Mouse (Mus musculus) kidney, embryonic 14.5 days (tissue): Measurements from ENCODE around the gene Afap1. TPM values are rescaled to one million over a fixed set of nuclear protein-coding genes. Genes with fewer than 3 reads are reported as not detected.

ENCODE experiments used
- ATAC-seq: fragments of 200-750 bp; cut with Nextera tagmentation; 2 replicates; pipeline ENCODE4 v1.8.0; 2017; ENCODE audit warnings: moderate number of reproducible peaks, mild to moderate bottlenecking, moderate TSS enrichment, moderate library complexity; ENCODE audit not compliant: low FRiP score, low TSS enrichment
- H3K27ac ChIP-seq: fragments of 300-500 bp; sonication (generic); 2 replicates; pipeline ENCODE4 v1.5.1; 2014; ENCODE audit warnings: low read depth, mild to moderate bottlenecking, low read length, moderate library complexity, mixed read lengths
- H3K27me3 ChIP-seq: fragments of 300-500 bp; sonication (generic); 2 replicates; pipeline ENCODE4 v1.6.1; 2014; ENCODE audit warnings: mild to moderate bottlenecking, low read length; ENCODE audit not compliant: control insufficient read depth, insufficient read depth
- H3K36me3 ChIP-seq: fragments of 300-500 bp; sonication (generic); 2 replicates; pipeline ENCODE4 v1.6.1; 2014; ENCODE audit warnings: low read length, mixed read lengths; ENCODE audit not compliant: control insufficient read depth, insufficient read depth
- H3K4me1 ChIP-seq: fragments of 300-500 bp; sonication (generic); 2 replicates; pipeline ENCODE4 v1.6.1; 2014; ENCODE audit warnings: low read length, mixed read lengths; ENCODE audit not compliant: control insufficient read depth, insufficient read depth
- H3K4me2 ChIP-seq: fragments of 300-500 bp; sonication (generic); replicated peaks from 2 replicates; pipeline ENCODE4 v1.6.1; 2014; ENCODE audit warnings: low read depth, mild to moderate bottlenecking, low read length
- H3K4me3 ChIP-seq: fragments of 300-500 bp; sonication (generic); 2 replicates; pipeline ENCODE4 v1.5.1; 2014; ENCODE audit warnings: mild to moderate bottlenecking, low read length
- H3K9ac ChIP-seq: fragments of 300-500 bp; sonication (generic); 2 replicates; pipeline ENCODE4 v1.6.1; 2014; ENCODE audit warnings: low read depth, mild to moderate bottlenecking, low read length, moderate library complexity
- H3K9me3 ChIP-seq: fragments of 300-500 bp; sonication (generic); 2 replicates; pipeline ENCODE4 v1.6.1; 2016; ENCODE audit warnings: low read length; ENCODE audit not compliant: control insufficient read depth
- WGBS: fragments of 180-500 bp; shearing (Covaris S2); extraction: QIAGEN DNeasy Blood & Tissue Kit; methylation state at CpG from one replicate; pipeline ENCODE4 v1.1.7; 2014; 5-methylcytosine and 5-hydroxymethylcytosine counted together
- polyA plus RNA-seq: library from polyadenylated mRNA; unstranded; fragments of >200 nt; fragmentation: Nextera tagmentation; extraction: Ambion mirVana; gene quantifications from 2 replicates; pipeline ENCODE4 v1.2.1, GENCODE M21; 2014

The Afap1 gene
- polyA plus RNA-seq, 1 experiment from 2014 or later: 23.6 TPM

DNA sequence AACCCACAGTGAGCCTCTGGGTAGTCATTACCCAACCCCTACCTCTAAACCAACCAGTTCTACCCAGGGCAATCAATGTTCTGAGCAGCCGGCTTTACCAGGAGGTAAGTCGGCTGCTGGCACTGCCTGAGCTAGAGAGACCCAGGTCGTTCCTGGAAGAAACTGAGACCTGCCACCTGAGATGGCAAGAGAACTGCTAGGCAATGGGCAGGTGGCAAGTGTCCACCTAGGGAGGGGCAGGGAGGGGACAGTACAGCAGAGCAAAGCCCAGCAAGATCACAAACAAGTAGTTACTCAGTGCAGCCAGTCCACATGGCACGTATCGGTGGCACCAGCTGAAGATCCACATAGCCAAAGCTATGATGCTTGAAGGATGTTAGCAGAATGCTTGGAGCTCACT lies 16.9 kb upstream of the Afap1 start:
- no peak for ATAC-seq
- H3K4me2 ChIP-seq: no peak overlapping the region
- H3K36me3 ChIP-seq: no peaks in the 10 kb centered on the region
- no peak overlapping the region for H3K4me3 ChIP-seq
- H3K27me3 ChIP-seq: no peaks in the 10 kb centered on the region
- no peak overlapping the region for H3K9ac ChIP-seq
- H3K27ac ChIP-seq: no peak overlapping the region
- WGBS: 89% methylated on average over 5 of the region's 5 CpGs
- H3K9me3 ChIP-seq: no peaks in the 10 kb centered on the region
- no peaks in the 10 kb centered on the region for H3K4me1 ChIP-seq

DNA sequence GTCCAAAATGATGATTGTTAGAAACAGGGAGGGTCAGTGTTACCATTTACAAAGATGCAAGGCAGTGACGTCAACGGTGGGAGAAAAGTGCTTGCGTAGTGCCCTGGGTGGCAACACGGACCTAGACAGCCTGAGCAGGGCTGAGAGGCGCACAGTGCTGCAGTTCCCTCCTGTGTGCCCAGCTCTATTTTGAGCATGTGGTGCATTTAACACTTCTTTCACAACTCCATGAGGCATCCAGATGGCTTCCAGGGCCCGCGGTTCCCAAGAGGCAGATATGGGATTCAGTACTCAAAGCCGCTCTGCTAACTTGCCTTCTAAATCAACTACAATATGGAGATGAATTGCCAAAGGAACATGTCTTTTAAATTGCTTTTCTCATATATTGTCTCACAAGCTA lies 13.9 kb upstream of the Afap1 start:
- no peak overlapping the region for H3K4me2 ChIP-seq
- H3K36me3 ChIP-seq: no peaks in the 10 kb centered on the region
- ATAC-seq: no peak
- 85% methylated on average over 8 of the region's 8 CpGs for WGBS
- H3K4me3 ChIP-seq: no peak overlapping the region
- H3K4me1 ChIP-seq: peaks cover 4% of the 10 kb centered on the region; the same call in 1 of the 2 replicates
- no peaks in the 10 kb centered on the region for H3K27me3 ChIP-seq
- H3K9ac ChIP-seq: no peak overlapping the region
- no peak overlapping the region for H3K27ac ChIP-seq
- H3K9me3 ChIP-seq: no peaks in the 10 kb centered on the region

DNA sequence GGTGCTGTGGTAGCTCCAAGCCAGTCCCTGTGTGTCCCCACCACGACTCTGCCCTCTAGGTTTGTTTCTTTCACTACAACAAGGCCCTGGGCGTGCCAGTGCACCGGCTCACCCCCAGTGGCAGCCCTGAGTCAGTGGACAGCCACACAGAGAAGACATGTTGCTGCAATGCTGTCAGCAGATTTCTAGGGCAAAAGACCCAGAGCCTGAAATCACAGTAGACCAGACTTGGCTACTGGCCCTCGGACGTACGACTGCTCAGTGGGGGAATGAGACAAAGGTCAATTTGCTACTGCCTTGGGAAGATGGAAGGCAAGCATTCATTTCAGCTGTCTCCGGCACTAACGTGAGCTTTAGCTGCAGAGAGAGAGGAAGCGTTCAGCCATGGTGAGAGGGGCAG lies 10.7 kb upstream of the Afap1 start:
- no peak for ATAC-seq
- H3K4me2 ChIP-seq: no peak overlapping the region
- WGBS: 37% methylated on average over 9 of the region's 9 CpGs
- H3K9me3 ChIP-seq: no peaks in the 10 kb centered on the region
- H3K9ac ChIP-seq: no peak overlapping the region
- peaks cover 4% of the 10 kb centered on the region; the same call in 1 of the 2 replicates for H3K4me1 ChIP-seq
- no peak overlapping the region for H3K4me3 ChIP-seq
- no peaks in the 10 kb centered on the region for H3K36me3 ChIP-seq
- H3K27me3 ChIP-seq: no peaks in the 10 kb centered on the region
- no peak overlapping the region for H3K27ac ChIP-seq

DNA sequence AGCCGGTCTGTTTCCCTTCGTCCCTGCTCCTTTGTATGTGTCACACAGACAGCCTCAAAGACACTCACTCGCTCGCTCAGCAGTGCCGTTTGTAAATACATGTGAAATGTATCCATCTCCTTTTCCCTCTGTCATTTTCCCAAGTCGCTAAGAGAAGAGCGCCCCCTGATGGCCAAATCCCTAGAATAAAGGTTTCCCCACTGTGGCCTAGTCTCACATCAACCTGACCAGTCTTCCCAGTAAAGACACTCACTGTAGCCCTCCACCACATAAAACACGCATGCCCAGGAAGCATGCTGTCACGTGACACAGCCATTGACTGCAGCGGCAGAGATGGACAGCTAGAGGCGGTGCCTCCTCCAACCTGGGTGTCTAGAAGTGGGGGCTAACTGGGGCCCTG lies 8.9 kb upstream of the Afap1 start:
- no peak overlapping the region for H3K9ac ChIP-seq
- peak; percentile 32; the same call in 1 of the 2 replicates for ATAC-seq
- no peak overlapping the region for H3K27ac ChIP-seq
- H3K9me3 ChIP-seq: no peaks in the 10 kb centered on the region
- no peak overlapping the region for H3K4me3 ChIP-seq
- H3K27me3 ChIP-seq: no peaks in the 10 kb centered on the region
- H3K4me1 ChIP-seq: peaks cover 4% of the 10 kb centered on the region; the same call in 1 of the 2 replicates
- 35% methylated on average over 11 of the region's 11 CpGs for WGBS
- no peak overlapping the region for H3K4me2 ChIP-seq
- no peaks in the 10 kb centered on the region for H3K36me3 ChIP-seq

DNA sequence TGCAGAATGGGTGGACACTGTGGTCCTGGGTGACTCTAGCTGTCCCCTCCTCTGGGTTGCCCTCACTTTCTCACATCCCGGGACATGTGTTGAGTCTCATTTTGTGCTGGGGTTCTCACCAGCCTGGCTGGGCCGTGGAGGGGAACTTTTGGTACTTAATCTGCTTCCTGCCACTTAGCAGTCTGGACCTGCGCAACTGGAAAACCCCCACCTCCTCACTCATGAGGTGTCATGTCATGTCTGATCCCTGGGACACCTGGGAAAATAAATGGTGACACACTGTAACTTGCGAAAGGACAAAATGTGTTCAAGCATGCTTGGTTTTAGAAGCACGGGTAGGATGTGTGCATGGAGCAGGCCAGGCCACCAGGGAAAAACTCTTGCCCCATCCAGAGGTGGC lies 8.4 kb upstream of the Afap1 start:
- no peak overlapping the region for H3K4me3 ChIP-seq

DNA sequence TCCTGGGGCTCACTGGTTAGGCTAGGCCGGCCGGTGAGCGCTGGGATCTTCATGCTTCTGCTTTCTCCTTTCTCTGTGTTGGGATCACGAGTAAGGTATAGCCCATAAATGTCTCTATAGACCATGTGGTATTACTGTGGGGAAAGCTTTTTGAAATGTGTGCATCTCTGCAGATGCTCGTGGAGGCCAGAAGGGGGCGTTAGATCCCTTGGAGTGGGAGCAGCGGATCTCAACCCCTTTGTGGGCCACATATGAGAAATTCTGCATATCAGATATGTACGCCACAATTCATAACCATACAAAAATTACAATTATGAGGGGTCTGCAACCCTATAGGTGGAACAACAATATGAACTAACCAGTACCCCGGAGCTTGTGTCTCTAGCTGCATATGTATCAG lies 4.2 kb upstream of the Afap1 start:
- Histone ChIP-seq H3K27ac (no peak overlapping the region), H3K9ac (no peak overlapping the region), H3K27me3 (no peaks in the 10 kb centered on the region), H3K4me1 (no peaks in the 10 kb centered on the region), H3K4me2 (no peak overlapping the region), H3K9me3 (no peaks in the 10 kb centered on the region), H3K4me3 (no peak overlapping the region), H3K36me3 (no peaks in the 10 kb centered on the region)
- no peak for ATAC-seq
- 54% methylated on average over 9 of the region's 9 CpGs for WGBS

More for the DNA sequence above, 8.4 kb upstream of the Afap1 start:
- H3K27ac ChIP-seq: no peak overlapping the region
- H3K4me1 ChIP-seq: peaks cover 4% of the 10 kb centered on the region; the same call in 1 of the 2 replicates
- no peak overlapping the region for H3K9ac ChIP-seq
- ATAC-seq: no peak
- no peaks in the 10 kb centered on the region for H3K36me3 ChIP-seq
- no peaks in the 10 kb centered on the region for H3K9me3 ChIP-seq
- no peaks in the 10 kb centered on the region for H3K27me3 ChIP-seq
- no peak overlapping the region for H3K4me2 ChIP-seq
- WGBS: 80% methylated on average over 5 of the region's 5 CpGs

DNA sequence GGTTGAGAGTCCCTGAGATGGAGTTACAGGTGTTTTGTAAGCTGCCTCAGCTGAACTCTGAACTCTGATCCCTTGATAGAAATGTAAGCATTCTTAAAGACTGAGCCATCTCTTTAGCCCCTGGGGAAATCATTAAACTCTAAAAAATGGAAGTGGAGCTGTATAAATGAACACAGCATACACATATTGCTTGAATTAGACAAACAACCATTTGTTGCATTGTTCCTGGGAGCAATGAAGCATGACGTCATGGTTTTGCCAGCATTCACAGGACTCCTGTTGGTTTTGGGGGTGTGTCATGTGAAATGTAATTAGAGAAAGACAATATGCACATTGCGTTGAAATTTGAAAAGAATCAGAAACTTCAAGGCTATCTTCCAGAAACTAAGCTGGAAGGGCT lies 3.5 kb upstream of the Afap1 start:
- no peaks in the 10 kb centered on the region for H3K36me3 ChIP-seq
- H3K4me3 ChIP-seq: no peak overlapping the region
- H3K4me2 ChIP-seq: no peak overlapping the region
- H3K9ac ChIP-seq: no peak overlapping the region
- no peaks in the 10 kb centered on the region for H3K9me3 ChIP-seq
- no peak overlapping the region for H3K27ac ChIP-seq
- no peaks in the 10 kb centered on the region for H3K27me3 ChIP-seq
- ATAC-seq: no peak
- 57% methylated on average over 2 of the region's 2 CpGs for WGBS
- no peaks in the 10 kb centered on the region for H3K4me1 ChIP-seq

DNA sequence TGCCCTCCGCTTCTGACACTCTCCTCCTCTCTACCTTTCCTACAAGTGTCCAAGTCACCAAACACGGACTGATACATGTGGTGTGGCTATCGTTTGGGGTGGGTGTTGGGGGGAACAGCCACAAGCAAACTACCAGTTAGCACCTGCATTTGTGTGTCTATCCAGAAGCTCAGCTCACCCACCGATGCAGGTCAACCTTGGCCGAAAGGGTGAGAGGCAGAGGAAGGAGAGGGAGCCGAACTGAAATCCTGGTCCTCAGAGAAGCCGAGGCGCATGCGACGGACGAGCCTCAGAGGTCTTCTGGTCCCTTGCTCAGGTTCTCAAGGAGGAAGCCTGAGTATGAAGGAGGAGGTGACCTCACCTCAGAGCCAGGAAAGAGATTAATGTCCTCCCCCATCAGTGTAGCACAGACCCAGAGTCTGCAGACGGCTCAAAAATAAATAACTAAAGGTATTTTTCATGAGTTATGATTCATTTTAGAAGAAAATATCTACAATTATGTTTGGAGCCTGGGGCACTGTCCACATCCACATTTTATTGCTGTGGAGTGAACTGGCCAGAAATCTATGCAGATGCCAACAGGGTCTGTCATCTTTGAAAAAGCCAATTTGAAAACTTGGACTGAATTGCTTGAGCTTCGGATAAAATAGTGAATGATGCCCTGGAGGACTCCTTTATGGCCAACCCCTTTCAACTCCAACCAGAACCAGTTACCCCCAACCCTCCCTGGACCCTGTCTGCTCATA lies 2.0 kb upstream of the Afap1 start:
- no peak for ATAC-seq
- H3K4me2 ChIP-seq: no peak overlapping the region
- H3K4me3 ChIP-seq: no peak overlapping the region
- peaks cover 10% of the 10 kb centered on the region for H3K4me1 ChIP-seq
- H3K27me3 ChIP-seq: no peaks in the 10 kb centered on the region
- no peaks in the 10 kb centered on the region for H3K36me3 ChIP-seq
- H3K9me3 ChIP-seq: no peaks in the 10 kb centered on the region
- no peak overlapping the region for H3K27ac ChIP-seq
- WGBS: 81% methylated on average over 13 of the region's 13 CpGs
- no peak overlapping the region for H3K9ac ChIP-seq

DNA sequence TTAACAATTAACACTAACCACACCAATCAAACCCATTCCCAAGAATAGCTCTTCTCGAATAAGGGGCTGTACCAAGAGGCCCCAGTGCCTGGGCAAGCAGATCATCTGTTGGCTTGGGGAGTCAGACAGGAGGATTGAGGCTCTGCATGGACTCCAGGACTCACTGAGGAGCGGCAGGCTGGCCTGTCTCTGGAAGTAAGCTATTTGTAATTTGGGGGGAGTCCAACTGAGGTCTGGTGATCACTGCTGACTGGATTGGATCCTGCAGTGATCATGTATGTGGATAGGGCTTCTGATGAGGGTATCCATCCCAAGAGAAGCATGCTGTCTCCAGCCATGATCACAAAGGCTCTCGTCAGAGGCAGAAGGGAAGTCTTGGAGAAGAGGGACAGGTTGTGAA lies 756 bp upstream of the Afap1 start:
- H3K9me3 ChIP-seq: no peaks in the 10 kb centered on the region
- H3K36me3 ChIP-seq: no peaks in the 10 kb centered on the region
- no peak overlapping the region for H3K9ac ChIP-seq
- no peak for ATAC-seq
- H3K4me2 ChIP-seq: no peak overlapping the region; the same call in 1 of the 2 replicates
- no peaks in the 10 kb centered on the region for H3K27me3 ChIP-seq
- no peak overlapping the region for H3K27ac ChIP-seq
- 79% methylated on average over 3 of the region's 3 CpGs for WGBS
- no peak overlapping the region for H3K4me3 ChIP-seq
- peaks cover 21% of the 10 kb centered on the region for H3K4me1 ChIP-seq
